Mouse (Mus musculus) midbrain, embryonic 12.5 days (tissue): ENCODE results near the gene Pes1. TPM values are rescaled to one million over a fixed set of nuclear protein-coding genes. Genes with fewer than 3 reads are reported as not detected.
"Not testable (repeated sequence)": the region's sequence is repeated elsewhere in the genome, so short reads cannot be mapped to it uniquely, and the experiment has no call there.

Experiments used
- ATAC-seq: fragments of 200-750 bp; cut with Nextera tagmentation; 2 replicates; pipeline ENCODE4 v1.8.0; 2017; ENCODE audit warnings: low read depth, moderate TSS enrichment, moderate library complexity; ENCODE audit not compliant: low FRiP score
- H3K27ac ChIP-seq: fragments of 300-500 bp; sonication (generic); replicated peaks from 2 replicates; pipeline ENCODE4 v1.5.1; 2016; ENCODE audit warnings: mild to moderate bottlenecking
- H3K27me3 ChIP-seq: fragments of 300-500 bp; sonication (generic); 2 replicates; pipeline ENCODE4 v1.6.1; 2016; ENCODE audit warnings: mild to moderate bottlenecking
- H3K36me3 ChIP-seq: fragments of 300-500 bp; sonication (generic); 2 replicates; pipeline ENCODE4 v1.6.1; 2016
- H3K4me1 ChIP-seq: fragments of 300-500 bp; sonication (generic); 2 replicates; pipeline ENCODE4 v1.6.1; 2016
- H3K4me2 ChIP-seq: fragments of 300-500 bp; sonication (generic); replicated peaks from 2 replicates; pipeline ENCODE4 v1.6.1; 2016; ENCODE audit warnings: mild to moderate bottlenecking, moderate library complexity
- H3K4me3 ChIP-seq: fragments of 300-500 bp; sonication (generic); 2 replicates; pipeline ENCODE4 v1.5.1; 2016; ENCODE audit warnings: mild to moderate bottlenecking
- H3K9ac ChIP-seq: fragments of 300-500 bp; sonication (generic); replicated peaks from 2 replicates; pipeline ENCODE4 v1.6.1; 2016; ENCODE audit warnings: mild to moderate bottlenecking, moderate library complexity
- H3K9me3 ChIP-seq: fragments of 300-500 bp; sonication (generic); 2 replicates; pipeline ENCODE4 v1.6.1; 2016; ENCODE audit warnings: mild to moderate bottlenecking
- WGBS: fragments of 180-500 bp; shearing (Covaris S2); methylation state at CpG from one replicate; pipeline ENCODE4 v1.1.7; 2016; 5-methylcytosine and 5-hydroxymethylcytosine counted together
- polyA plus RNA-seq: library from polyadenylated mRNA; unstranded; fragments of >200 nt; fragmentation: Nextera tagmentation; extraction: Ambion mirVana; gene quantifications from 2 replicates; pipeline ENCODE4 v1.2.1, GENCODE M21; 2016

Pes1 gene
- polyA plus RNA-seq, 1 experiment from 2014 or later: 75.3 TPM

GRCm38 (mm10) chr11:3933756-3934285 lies 30.0 kb upstream of the Pes1 start:
- H3K4me2 ChIP-seq: no peak overlapping the region
- no peak overlapping the region for H3K27ac ChIP-seq
- WGBS: 85% methylated on average over 9 of the region's 9 CpGs

GRCm38 (mm10) chr11:3935135-3935534 lies 28.6 kb upstream of the Pes1 start:
- 76% methylated on average over 4 of the region's 4 CpGs for WGBS
- H3K9ac ChIP-seq: no peak overlapping the region
- H3K4me1 ChIP-seq: peaks cover 14% of the 10 kb centered on the region
- no peaks in the 10 kb centered on the region for H3K9me3 ChIP-seq
- no peak for ATAC-seq
- H3K4me2 ChIP-seq: no peak overlapping the region
- H3K4me3 ChIP-seq: no peak overlapping the region
- H3K27me3 ChIP-seq: peaks cover 4% of the 10 kb centered on the region; the same call in 1 of the 2 replicates
- H3K36me3 ChIP-seq: no peaks in the 10 kb centered on the region
- no peak overlapping the region for H3K27ac ChIP-seq

More at GRCm38 (mm10) chr11:3933756-3934285, 30.0 kb upstream of the Pes1 start:
- Histone ChIP-seq H3K4me1 (peaks cover 14% of the 10 kb centered on the region), H3K27me3 (peaks cover 4% of the 10 kb centered on the region; the same call in 1 of the 2 replicates), H3K9ac (no peak overlapping the region), H3K9me3 (no peaks in the 10 kb centered on the region), H3K36me3 (no peaks in the 10 kb centered on the region), H3K4me3 (no peak overlapping the region)
- no peak for ATAC-seq

GRCm38 (mm10) chr11:3936318-3936717 lies 27.5 kb upstream of the Pes1 start:
- Histone ChIP-seq H3K4me3 (no peak overlapping the region), H3K27ac (no peak overlapping the region), H3K9me3 (no peaks in the 10 kb centered on the region), H3K36me3 (no peaks in the 10 kb centered on the region), H3K4me2 (no peak overlapping the region), H3K4me1 (peaks cover 9% of the 10 kb centered on the region), H3K27me3 (no peaks in the 10 kb centered on the region; the same call in 1 of the 2 replicates), H3K9ac (no peak overlapping the region)
- WGBS: 93% methylated on average over 3 of the region's 3 CpGs
- no peak for ATAC-seq

GRCm38 (mm10) chr11:3937321-3937874 lies 26.4 kb upstream of the Pes1 start:
- no peak overlapping the region for H3K27ac ChIP-seq
- no peak for ATAC-seq
- no peak overlapping the region for H3K4me2 ChIP-seq
- no peak overlapping the region for H3K9ac ChIP-seq
- 84% methylated on average over 13 of the region's 13 CpGs for WGBS
- no peaks in the 10 kb centered on the region for H3K9me3 ChIP-seq
- no peak overlapping the region for H3K4me3 ChIP-seq
- no peaks in the 10 kb centered on the region for H3K36me3 ChIP-seq
- no peaks in the 10 kb centered on the region for H3K4me1 ChIP-seq
- H3K27me3 ChIP-seq: no peaks in the 10 kb centered on the region; the same call in 1 of the 2 replicates

GRCm38 (mm10) chr11:3941371-3941770 lies 22.4 kb upstream of the Pes1 start:
- Histone ChIP-seq H3K27ac (no peak overlapping the region), H3K4me2 (no peak overlapping the region), H3K9ac (no peak overlapping the region), H3K4me3 (no peak overlapping the region), H3K4me1 (no peaks in the 10 kb centered on the region), H3K9me3 (no peaks in the 10 kb centered on the region), H3K36me3 (no peaks in the 10 kb centered on the region), H3K27me3 (peaks cover 4% of the 10 kb centered on the region; the same call in 1 of the 2 replicates)
- 83% methylated on average over 7 of the region's 7 CpGs for WGBS
- no peak for ATAC-seq

GRCm38 (mm10) chr11:3946386-3946785 lies 17.4 kb upstream of the Pes1 start:
- 19% methylated on average over 1 of the region's 1 CpGs for WGBS

GRCm38 (mm10) chr11:3954876-3955275 lies 8.9 kb upstream of the Pes1 start:
- H3K4me3 ChIP-seq, H3K4me2 ChIP-seq, H3K9me3 ChIP-seq, H3K36me3 ChIP-seq, H3K4me1 ChIP-seq, H3K9ac ChIP-seq, H3K27ac ChIP-seq, ATAC-seq, H3K27me3 ChIP-seq: not testable (repeated sequence)
- WGBS: 77% methylated on average over 5 of the region's 5 CpGs

More at GRCm38 (mm10) chr11:3946386-3946785, 17.4 kb upstream of the Pes1 start:
- peaks cover 4% of the 10 kb centered on the region; the same call in 1 of the 2 replicates for H3K27me3 ChIP-seq
- no peak for ATAC-seq
- H3K9me3 ChIP-seq: no peaks in the 10 kb centered on the region
- H3K27ac ChIP-seq: no peak overlapping the region
- H3K4me1 ChIP-seq: no peaks in the 10 kb centered on the region
- no peak overlapping the region for H3K4me3 ChIP-seq
- no peak overlapping the region for H3K4me2 ChIP-seq
- H3K9ac ChIP-seq: no peak overlapping the region
- no peaks in the 10 kb centered on the region for H3K36me3 ChIP-seq

- not testable (repeated sequence) for H3K4me2 ChIP-seq
Observed at GRCm38 (mm10) chr11:3955371-3955770, 8.4 kb upstream of the Pes1 start.

GRCm38 (mm10) chr11:3960901-3961300 lies 2.9 kb upstream of the Pes1 start:
- H3K4me3 ChIP-seq: no peak overlapping the region
- no peaks in the 10 kb centered on the region for H3K9me3 ChIP-seq
- H3K4me1 ChIP-seq: peaks cover 13% of the 10 kb centered on the region
- H3K27me3 ChIP-seq: 0 out of 2 replicates have a peak, but pooled peaks cover 6% of the 10 kb centered on the region
- 54% methylated on average over 2 of the region's 2 CpGs for WGBS
- H3K4me2 ChIP-seq: no peak overlapping the region
- no peak overlapping the region for H3K9ac ChIP-seq
- H3K27ac ChIP-seq: no peak overlapping the region
- H3K36me3 ChIP-seq: no peaks in the 10 kb centered on the region
- ATAC-seq: no peak

More at GRCm38 (mm10) chr11:3955371-3955770, 8.4 kb upstream of the Pes1 start:
- 79% methylated on average over 4 of the region's 4 CpGs for WGBS
- ATAC-seq, H3K9ac ChIP-seq, H3K4me1 ChIP-seq, H3K36me3 ChIP-seq, H3K9me3 ChIP-seq, H3K4me3 ChIP-seq, H3K27me3 ChIP-seq, H3K27ac ChIP-seq: not testable (repeated sequence)

GRCm38 (mm10) chr11:3961761-3962160 lies 2.0 kb upstream of the Pes1 start:
- Histone ChIP-seq H3K4me3 (no peak overlapping the region), H3K36me3 (no peaks in the 10 kb centered on the region), H3K27ac (no peak overlapping the region), H3K27me3 (0 out of 2 replicates have a peak, but pooled peaks cover 6% of the 10 kb centered on the region), H3K9ac (no peak overlapping the region), H3K9me3 (no peaks in the 10 kb centered on the region), H3K4me1 (peaks cover 16% of the 10 kb centered on the region), H3K4me2 (no peak overlapping the region)
- ATAC-seq: no peak
- WGBS: 65% methylated on average over 3 of the region's 3 CpGs

- peaks cover 1% of the 10 kb centered on the region for H3K36me3 ChIP-seq
- 76% methylated on average over 10 of the region's 10 CpGs for WGBS
- H3K4me2 ChIP-seq: peak overlapping the region; percentile 90
- peak overlapping the region; percentile 89 for H3K4me3 ChIP-seq
- peak overlapping the region; percentile 54 for H3K27ac ChIP-seq
- H3K4me1 ChIP-seq: peaks cover 16% of the 10 kb centered on the region
- H3K9ac ChIP-seq: 0 out of 2 replicates have a peak overlapping the region, but pooled peaks have one; percentile 76
- no peaks in the 10 kb centered on the region for H3K9me3 ChIP-seq
- 0 out of 2 replicates have a peak, but pooled peaks cover 6% of the 10 kb centered on the region for H3K27me3 ChIP-seq
- ATAC-seq: peak; percentile 23
Observed at GRCm38 (mm10) chr11:3963155-3963554, 620 bp upstream of the Pes1 start.

- Histone ChIP-seq H3K27ac (no peak overlapping the region), H3K27me3 (0 out of 2 replicates have a peak, but pooled peaks cover 6% of the 10 kb centered on the region), H3K4me1 (peaks cover 16% of the 10 kb centered on the region), H3K9ac (peak overlapping the region; percentile 76), H3K9me3 (no peaks in the 10 kb centered on the region), H3K4me2 (peak overlapping the region; percentile 90), H3K36me3 (peaks cover 14% of the 10 kb centered on the region), H3K4me3 (peak overlapping the region; percentile 89)
- WGBS: 15% methylated on average over 11 of the region's 11 CpGs
- no peak for ATAC-seq
Observed at GRCm38 (mm10) chr11:3964416-3965172, 819 bp downstream of the Pes1 start.
